In the genomic region with DNA sequence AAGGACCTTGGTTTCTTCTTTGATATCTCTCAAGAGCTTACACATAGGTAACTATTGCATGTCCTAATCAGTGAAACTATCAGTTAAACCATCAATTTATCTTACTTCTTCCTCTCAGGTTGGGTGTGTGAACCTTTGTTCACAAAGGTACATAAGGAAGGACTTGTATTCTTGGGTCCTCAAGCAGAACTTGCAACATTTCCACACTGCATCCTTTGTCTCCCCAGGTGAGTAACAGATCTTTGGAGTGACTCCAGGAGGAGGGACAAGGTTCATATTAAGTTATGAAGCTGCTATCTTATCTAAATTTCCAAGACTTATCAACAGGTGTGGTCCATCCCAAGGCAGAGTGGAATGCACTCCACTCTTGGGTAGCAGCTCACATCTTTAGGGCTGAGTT, we compare ENCODE assay signal across 18 mouse cellular contexts.
"Had no signal": no experiment of that assay in that cellular context is flagged by ENCODE, and none has a peak within 500 bp of the region (broad histone marks: within the 10 kb centered on the region; RNA-seq: fewer than 3 reads in every experiment).

No protein-coding gene starts in this region.

- H3K27me3 ChIP-seq: midbrain, embryonic 12.5 days; neural tube, embryonic 13.5 days; neural tube, embryonic 15.5 days had no signal

- H3K36me3 ChIP-seq: midbrain, embryonic 10.5 days; midbrain, embryonic 12.5 days; neural tube, embryonic 13.5 days; neural tube, embryonic 15.5 days had no signal

- H3K4me2 ChIP-seq: lung, embryonic 14.5 days; midbrain, embryonic 12.5 days; neural tube, embryonic 13.5 days; neural tube, embryonic 15.5 days had no signal

- H3K4me3 ChIP-seq: midbrain, embryonic 10.5 days; midbrain, embryonic 12.5 days; myocyte; neural tube, embryonic 13.5 days; neural tube, embryonic 15.5 days had no signal

- H3K27ac ChIP-seq: midbrain, embryonic 10.5 days; midbrain, embryonic 12.5 days; neural tube, embryonic 13.5 days; neural tube, embryonic 15.5 days had no signal

- DNase-seq: lung, embryonic 14.5 days; lung, postnatal 10 days; lung, postnatal 4 days; midbrain, embryonic 14.5 days; retina, postnatal 1 day; right cerebral cortex, adult 18-20 months; right cerebral cortex, postnatal 25 days; right cerebral cortex, postnatal 4 days; spleen, adult 18-20 months; thymus, adult 18-20 months; thymus, postnatal 14 days; thymus, postnatal 36 days had no signal

- H3K9me3 ChIP-seq: neural tube, embryonic 15.5 days had no signal

- H3K4me1 ChIP-seq: midbrain, embryonic 10.5 days; midbrain, embryonic 12.5 days; neural tube, embryonic 13.5 days; neural tube, embryonic 15.5 days had no signal

- H3K9ac ChIP-seq: lung, embryonic 14.5 days; midbrain, embryonic 12.5 days; neural tube, embryonic 13.5 days; neural tube, embryonic 15.5 days had no signal

- ATAC-seq: midbrain, embryonic 16.5 days had no signal
